Mouse (Mus musculus): Measurements from ENCODE around the gene Mark3. TPM values are rescaled to one million over a fixed set of nuclear protein-coding genes. Genes with fewer than 3 reads are reported as not detected.

Gene Mark3
- polyA plus RNA-seq, 1 experiment from 2014 or later = 25.8 TPM

DNA sequence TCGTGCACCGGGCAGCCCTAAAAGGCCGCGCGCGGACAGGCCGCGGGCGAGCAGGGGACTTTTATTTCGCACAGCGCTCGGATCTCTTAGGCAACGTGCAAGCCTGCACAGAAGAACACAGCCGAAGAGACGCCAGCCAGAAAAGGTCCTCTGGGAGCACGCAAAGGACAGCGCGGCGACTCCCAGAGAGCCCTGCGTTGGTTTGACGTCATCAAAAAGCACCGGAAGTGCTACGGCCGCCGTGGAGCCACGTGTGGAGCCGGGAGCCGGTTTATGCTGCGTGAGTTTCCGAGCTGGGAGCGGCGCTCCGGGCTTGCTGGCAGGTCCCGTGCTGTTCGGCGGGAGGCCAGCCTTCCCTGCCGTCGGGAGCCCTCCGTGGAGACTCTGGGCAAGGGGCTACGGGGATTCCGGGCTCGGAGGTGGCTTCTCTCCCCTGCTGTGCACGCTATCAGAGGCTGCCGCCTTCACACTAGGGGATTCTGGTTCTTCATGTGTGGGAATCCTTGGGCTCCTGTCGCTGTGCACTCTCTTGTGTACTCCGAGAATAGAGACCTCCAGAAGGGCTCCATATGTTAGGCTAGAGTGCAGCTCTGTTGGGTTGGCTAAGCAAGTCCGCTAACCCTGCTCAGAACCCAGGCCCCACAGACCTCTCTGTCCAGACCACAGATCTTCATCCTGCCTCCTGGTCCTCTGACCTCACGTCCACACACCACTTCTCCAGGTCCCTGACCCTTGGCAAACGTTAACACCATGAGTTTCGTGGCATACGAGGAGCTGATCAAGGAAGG is 103.8 kb downstream of the Mark3 start, which contains the start of gene Trmt61a:
Trmt61a (plus strand) TSS at position 224 of the 788 bp plus-strand sequence.
- TF ChIP-seq CTCF (IDR thresholded peaks at IDR 0.05) (no peak), EP300 (IDR thresholded peaks at IDR 0.05) (no peak)

DNA sequence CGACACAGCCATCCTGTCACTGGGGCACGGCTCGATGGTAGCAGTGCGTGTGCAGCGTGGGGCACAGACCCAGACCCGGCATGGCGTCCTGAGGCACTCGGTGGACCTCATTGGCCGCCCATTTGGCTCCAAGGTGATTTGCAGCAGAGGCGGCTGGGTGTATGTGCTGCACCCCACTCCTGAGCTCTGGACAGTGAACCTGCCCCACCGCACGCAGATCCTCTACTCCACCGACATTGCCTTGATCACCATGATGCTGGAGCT is 104.3 kb downstream of the Mark3 start:
- H3K4me3 ChIP-seq (ENCODE audit: low read depth, low read length) = peak overlapping the region; percentile 69
- H3K27ac ChIP-seq (ENCODE audit: low read length) = no peak overlapping the region
- DNase-seq (ENCODE audit: low spot score) = no peak
- H3K9me3 ChIP-seq (ENCODE audit: low read length) = no peaks in the 10 kb centered on the region
- 5% methylated on average over 13 of the region's 13 CpGs for WGBS
- peak overlapping the region; percentile 96 for H3K4me2 ChIP-seq (replicated peaks; ENCODE audit: low read depth, low read length)
- H3K9ac ChIP-seq (replicated peaks; ENCODE audit: low read depth) = 0 out of 2 replicates have a peak overlapping the region, but pooled peaks have one; percentile 26
- peaks cover 5% of the 10 kb centered on the region; the same call in 1 of the 2 replicates for H3K27me3 ChIP-seq (replicated peaks; ENCODE audit: insufficient read depth, low read length)
- peaks cover 14% of the 10 kb centered on the region for H3K4me1 ChIP-seq (ENCODE audit: insufficient read depth, low read depth, low read length)
- no peaks in the 10 kb centered on the region for H3K36me3 ChIP-seq (ENCODE audit: insufficient read depth, low read length)
- no peak for ATAC-seq
- TF ChIP-seq EP300 (IDR thresholded peaks at IDR 0.05) = no peak
- no peak for TF ChIP-seq CTCF (IDR thresholded peaks at IDR 0.05)

More for the DNA sequence above, 103.8 kb downstream of the Mark3 start, which contains the start of gene Trmt61a:
- peak within 1 kb of the TSS; percentile 69 for H3K4me3 ChIP-seq (ENCODE audit: low read depth, low read length)
- H3K4me2 ChIP-seq (replicated peaks; ENCODE audit: low read depth, low read length) = peak within 1 kb of the TSS; percentile 96
- peaks cover 7% of the 10 kb centered on the region; the same call in 1 of the 2 replicates for H3K27me3 ChIP-seq (replicated peaks; ENCODE audit: insufficient read depth, low read length)
- ATAC-seq (peak; percentile 93), DNase-seq (ENCODE audit: low spot score) (peak; percentile 97)
- H3K9me3 ChIP-seq (ENCODE audit: low read length) = no peaks in the 10 kb centered on the region
- peak within 1 kb of the TSS; percentile 26 for H3K9ac ChIP-seq (replicated peaks; ENCODE audit: low read depth)
- no peaks in the 10 kb centered on the region for H3K36me3 ChIP-seq (ENCODE audit: insufficient read depth, low read length)
- under 1% methylated on average over 51 of the region's 51 CpGs for WGBS
- H3K27ac ChIP-seq (ENCODE audit: low read length) = peak within 1 kb of the TSS; percentile 89
- peaks cover 14% of the 10 kb centered on the region for H3K4me1 ChIP-seq (ENCODE audit: insufficient read depth, low read depth, low read length)

GRCm38 (mm10) chr12:111678997-111679396 is 104.7 kb downstream of the Mark3 start:
- H3K9me3 ChIP-seq (ENCODE audit: low read length) = no peaks in the 10 kb centered on the region
- no peak overlapping the region for H3K27ac ChIP-seq (ENCODE audit: low read length)
- H3K36me3 ChIP-seq (ENCODE audit: insufficient read depth, low read length) = no peaks in the 10 kb centered on the region
- TF ChIP-seq EP300 (IDR thresholded peaks at IDR 0.05) (no peak), CTCF (IDR thresholded peaks at IDR 0.05) (no peak)
- H3K4me3 ChIP-seq (ENCODE audit: low read depth, low read length) = no peak overlapping the region
- peaks cover 1% of the 10 kb centered on the region; the same call in 1 of the 2 replicates for H3K27me3 ChIP-seq (replicated peaks; ENCODE audit: insufficient read depth, low read length)
- no peak for DNase-seq (ENCODE audit: low spot score)
- H3K4me1 ChIP-seq (ENCODE audit: insufficient read depth, low read depth, low read length) = peaks cover 14% of the 10 kb centered on the region
- WGBS = 47% methylated on average over 7 of the region's 7 CpGs
- 0 out of 2 replicates have a peak overlapping the region, but pooled peaks have one; percentile 26 for H3K9ac ChIP-seq (replicated peaks; ENCODE audit: low read depth)
- ATAC-seq = no peak
- 0 out of 2 replicates have a peak overlapping the region, but pooled peaks have one; percentile 96 for H3K4me2 ChIP-seq (replicated peaks; ENCODE audit: low read depth, low read length)

- DNase-seq (ENCODE audit: low spot score) (no peak), ATAC-seq (no peak)
- no peaks in the 10 kb centered on the region for H3K27me3 ChIP-seq (replicated peaks; ENCODE audit: insufficient read depth, low read length)
- no peaks in the 10 kb centered on the region for H3K9me3 ChIP-seq (ENCODE audit: low read length)
- H3K4me3 ChIP-seq (ENCODE audit: low read depth, low read length) = no peak overlapping the region
- TF ChIP-seq CTCF (IDR thresholded peaks at IDR 0.05) (no peak), EP300 (IDR thresholded peaks at IDR 0.05) (no peak)
- no peak overlapping the region for H3K9ac ChIP-seq (replicated peaks; ENCODE audit: low read depth)
- H3K4me2 ChIP-seq (replicated peaks; ENCODE audit: low read depth, low read length) = no peak overlapping the region
- H3K27ac ChIP-seq (ENCODE audit: low read length) = no peak overlapping the region
- peaks cover 14% of the 10 kb centered on the region for H3K4me1 ChIP-seq (ENCODE audit: insufficient read depth, low read depth, low read length)
- WGBS = 87% methylated on average over 13 of the region's 13 CpGs
- H3K36me3 ChIP-seq (ENCODE audit: insufficient read depth, low read length) = no peaks in the 10 kb centered on the region
Observed at GRCm38 (mm10) chr12:111680661-111681060, 106.3 kb downstream of the Mark3 start.

DNA sequence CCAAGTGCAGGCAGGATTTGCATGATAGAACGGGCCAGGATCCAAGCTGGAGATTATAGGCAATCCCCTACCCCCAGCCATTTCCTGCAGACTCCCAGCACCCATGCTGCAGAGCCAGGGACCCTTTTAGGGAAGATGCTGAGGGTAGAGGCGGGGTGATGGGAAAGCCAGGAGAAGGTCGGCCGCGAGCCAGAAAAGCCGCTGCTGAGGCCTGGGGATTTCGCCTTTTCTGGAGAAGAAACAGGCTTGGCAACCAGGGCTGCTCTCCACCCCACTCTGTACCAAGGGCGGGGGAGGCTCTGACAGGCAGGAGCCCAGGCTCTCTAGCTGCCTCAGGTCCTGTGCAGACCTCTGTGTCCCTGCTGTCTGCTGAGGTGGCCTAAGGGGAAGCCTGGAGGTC is 107.0 kb downstream of the Mark3 start:
- Histone ChIP-seq H3K9me3 (ENCODE audit: low read length) (no peaks in the 10 kb centered on the region), H3K27ac (ENCODE audit: low read length) (peak overlapping the region; percentile 71), H3K27me3 (replicated peaks; ENCODE audit: insufficient read depth, low read length) (no peaks in the 10 kb centered on the region), H3K4me2 (replicated peaks; ENCODE audit: low read depth, low read length) (no peak overlapping the region), H3K9ac (replicated peaks; ENCODE audit: low read depth) (no peak overlapping the region), H3K4me1 (ENCODE audit: insufficient read depth, low read depth, low read length) (peaks cover 14% of the 10 kb centered on the region), H3K36me3 (ENCODE audit: insufficient read depth, low read length) (no peaks in the 10 kb centered on the region), H3K4me3 (ENCODE audit: low read depth, low read length) (no peak overlapping the region)
- DNase-seq (ENCODE audit: low spot score) (no peak), ATAC-seq (no peak)
- no peak for TF ChIP-seq EP300 (IDR thresholded peaks at IDR 0.05)
- no peak for TF ChIP-seq CTCF (IDR thresholded peaks at IDR 0.05)
- 78% methylated on average over 8 of the region's 8 CpGs for WGBS

DNA sequence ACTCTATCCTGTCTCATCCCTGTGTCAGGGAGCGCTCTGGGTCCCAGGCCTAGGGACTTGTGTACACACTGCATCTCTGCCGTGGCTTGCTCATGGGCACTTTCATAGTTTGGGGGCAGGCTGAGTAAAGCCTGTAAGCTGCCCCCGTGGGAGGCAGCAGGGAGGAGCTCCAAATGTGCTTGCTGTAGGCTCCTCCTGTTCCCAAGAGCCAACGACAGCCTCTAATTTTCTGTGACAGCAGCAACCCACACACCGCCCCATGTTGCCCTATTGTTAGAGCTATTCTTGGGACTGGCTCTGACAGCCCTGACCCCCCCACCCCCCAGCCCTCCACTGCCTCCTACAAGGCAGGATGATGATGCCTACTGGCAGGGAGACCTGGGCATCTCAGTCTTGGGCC is 107.7 kb downstream of the Mark3 start:
- WGBS = 68% methylated on average over 5 of the region's 5 CpGs
- no peak for TF ChIP-seq EP300 (IDR thresholded peaks at IDR 0.05)
- no peak for TF ChIP-seq CTCF (IDR thresholded peaks at IDR 0.05)
- Histone ChIP-seq H3K27me3 (replicated peaks; ENCODE audit: insufficient read depth, low read length) (no peaks in the 10 kb centered on the region), H3K36me3 (ENCODE audit: insufficient read depth, low read length) (no peaks in the 10 kb centered on the region), H3K4me2 (replicated peaks; ENCODE audit: low read depth, low read length) (no peak overlapping the region), H3K4me3 (ENCODE audit: low read depth, low read length) (no peak overlapping the region), H3K9ac (replicated peaks; ENCODE audit: low read depth) (no peak overlapping the region), H3K4me1 (ENCODE audit: insufficient read depth, low read depth, low read length) (peaks cover 13% of the 10 kb centered on the region), H3K27ac (ENCODE audit: low read length) (peak overlapping the region; percentile 71), H3K9me3 (ENCODE audit: low read length) (no peaks in the 10 kb centered on the region)
- DNase-seq (ENCODE audit: low spot score) (peak; percentile 43), ATAC-seq (peak; percentile 14)
